Mouse (Mus musculus) liver, embryonic 11.5 days (tissue): Measurements from ENCODE around the gene 6030458C11Rik. TPM values are rescaled to one million over a fixed set of nuclear protein-coding genes. Genes with fewer than 3 reads are reported as not detected.

Experiments used
- ATAC-seq: fragments of 200-750 bp; cut with Nextera tagmentation; replicated peaks from 2 replicates; pipeline ENCODE4 v1.8.0; 2017; ENCODE audit warnings: moderate number of reproducible peaks, mild to moderate bottlenecking, moderate TSS enrichment, moderate library complexity; ENCODE audit not compliant: low FRiP score
- DNase-seq: peaks from one replicate; pipeline ENCODE4 v3.0.0-alpha.2; 2017; ENCODE audit warnings: low spot score
- H3K27ac ChIP-seq: fragments of 300-500 bp; sonication (generic); 2 replicates; pipeline ENCODE4 v1.5.1; 2014; ENCODE audit warnings: mild to moderate bottlenecking, low read depth, low read length, control low read depth
- H3K27me3 ChIP-seq: fragments of 300-500 bp; sonication (generic); replicated peaks from 2 replicates; pipeline ENCODE4 v1.6.1; 2014; ENCODE audit warnings: low read length, mixed read lengths; ENCODE audit not compliant: control insufficient read depth, insufficient read depth
- H3K36me3 ChIP-seq: fragments of 300-500 bp; sonication (generic); 2 replicates; pipeline ENCODE4 v1.6.1; 2014; ENCODE audit warnings: mild to moderate bottlenecking, low read length, moderate library complexity, mixed read lengths; ENCODE audit not compliant: control insufficient read depth, insufficient read depth
- H3K4me1 ChIP-seq: fragments of 300-500 bp; sonication (generic); replicated peaks from 2 replicates; pipeline ENCODE4 v1.6.1; 2014; ENCODE audit warnings: low read length, mixed read lengths; ENCODE audit not compliant: control insufficient read depth, insufficient read depth
- H3K4me2 ChIP-seq: fragments of 300-500 bp; sonication (generic); 2 replicates; pipeline ENCODE4 v1.6.1; 2014; ENCODE audit warnings: mild to moderate bottlenecking, control low read depth, moderate library complexity
- H3K4me3 ChIP-seq: fragments of 300-500 bp; sonication (generic); 2 replicates; pipeline ENCODE4 v1.5.1; 2014; ENCODE audit warnings: low read depth, low read length, control low read depth
- H3K9ac ChIP-seq: fragments of 300-500 bp; sonication (generic); 2 replicates; pipeline ENCODE4 v1.6.1; 2014; ENCODE audit warnings: low read depth, low read length, control low read depth
- H3K9me3 ChIP-seq: fragments of 300-500 bp; sonication (generic); 2 replicates; pipeline ENCODE4 v1.6.1; 2016; ENCODE audit warnings: low read length, inconsistent platforms, mixed read lengths; ENCODE audit not compliant: control insufficient read depth
- WGBS: fragments of 180-500 bp; shearing (Covaris S2); extraction: QIAGEN DNeasy Blood & Tissue Kit; methylation state at CpG from one replicate; pipeline ENCODE4 v1.1.7; 2014; 5-methylcytosine and 5-hydroxymethylcytosine counted together
- microRNA-seq: library from miRNA; unstranded; fragments of <30 nt; microRNA quantifications from one replicate; pipeline ENCODE4, GENCODE M21; 2017; ENCODE audit warnings: borderline number of aligned reads
- polyA plus RNA-seq: library from polyadenylated mRNA; unstranded; fragments of >200 nt; fragmentation: Nextera tagmentation; extraction: Ambion mirVana; gene quantifications from 2 replicates; pipeline ENCODE4 v1.2.1, GENCODE M21; 2014

Gene 6030458C11Rik
- polyA plus RNA-seq, 1 experiment from 2014 or later, result 60.1 TPM

GRCm38 (mm10) chr15:12758461-12758860 is 66.0 kb downstream of the 6030458C11Rik start:
- DNase-seq (no peak), ATAC-seq (no peak)
- Histone ChIP-seq H3K4me2 (no peak overlapping the region), H3K9me3 (no peaks in the 10 kb centered on the region), H3K27me3 (no peaks in the 10 kb centered on the region), H3K36me3 (no peaks in the 10 kb centered on the region), H3K4me3 (no peak overlapping the region), H3K4me1 (no peaks in the 10 kb centered on the region), H3K27ac (no peak overlapping the region), H3K9ac (no peak overlapping the region)
- 52% methylated on average over 5 of the region's 5 CpGs for WGBS

Small RNAs within 50 kb of the gene (microRNA-seq; reads per million reads assigned to microRNA genes)
- gene Gm47288, result not detected

Other genes with a start within 250 kb of the 6030458C11Rik start
- gene Pdzd2, start 84.7 kb downstream of the 6030458C11Rik start, polyA plus RNA-seq, result 8.2 and 9.1 TPM in 2 replicates
- gene Drosha, start 166 bp upstream of the 6030458C11Rik start, polyA plus RNA-seq, result 50.4 and 52.2 TPM in 2 replicates